Mouse (Mus musculus) mouse embryonic stem cell (cell line): ENCODE measurements around the gene Fhit.
"Not testable (repeated sequence)": the region's sequence is repeated elsewhere in the genome, so short reads cannot be mapped to it uniquely, and the experiment has no call there.

Source experiments
- in situ Hi-C, 2 experiments: fragments of 300-500 bp; cut with MboI; formaldehyde crosslinking; loops; 1 replicate in 1 of 2; 3 replicates in 1 of 2; pipeline ENCODE4 v1.14.3; 2019 to 2020; ENCODE audit warnings: low sequenced_read_pairs in 2 of 2, low pct_unique_long_range_greater_than_20kb in 1 of 2, mixed read lengths in 1 of 2; ENCODE audit not compliant: unreplicated experiment in 1 of 2

Gene Fhit

GRCm38 (mm10) chr14:9976934-9977510 lies 1184.8 kb downstream of the Fhit start:
- in situ Hi-C loops: no loop called here

- in situ Hi-C loops: no loop called here
These were observed 1187.4 kb downstream of the Fhit start for GRCm38 (mm10) chr14:9974402-9974801.

GRCm38 (mm10) chr14:9963853-9964252 lies 1198.0 kb downstream of the Fhit start:
- in situ Hi-C loops: no loop called here

- in situ Hi-C loops: no loop called here
These were observed 1201.4 kb downstream of the Fhit start for GRCm38 (mm10) chr14:9960396-9960795.

- in situ Hi-C loops: no loop called here
These were observed 1262.3 kb downstream of the Fhit start for GRCm38 (mm10) chr14:9899494-9899893.

GRCm38 (mm10) chr14:9896556-9896955 lies 1265.3 kb downstream of the Fhit start:
- in situ Hi-C loops: no loop called here

GRCm38 (mm10) chr14:9852041-9852440 lies 1309.8 kb downstream of the Fhit start:
- in situ Hi-C loops: no loop called here

GRCm38 (mm10) chr14:9832290-9832689 lies 1329.5 kb downstream of the Fhit start:
- in situ Hi-C loops: no loop called here

GRCm38 (mm10) chr14:9828699-9829240 lies 1333.1 kb downstream of the Fhit start:
- in situ Hi-C loops: not testable (repeated sequence)

- in situ Hi-C loops: no loop called here
These were observed 1345.9 kb downstream of the Fhit start for GRCm38 (mm10) chr14:9815963-9816362.

GRCm38 (mm10) chr14:9811847-9812321 lies 1350.0 kb downstream of the Fhit start:
- in situ Hi-C loops: no loop called here

GRCm38 (mm10) chr14:9811177-9811846 lies 1350.5 kb downstream of the Fhit start:
- in situ Hi-C loops: no loop called here

GRCm38 (mm10) chr14:9793403-9793802 lies 1368.4 kb downstream of the Fhit start:
- in situ Hi-C loops: no loop called here

GRCm38 (mm10) chr14:9788402-9788950 lies 1373.4 kb downstream of the Fhit start:
- in situ Hi-C loops: no loop called here

- in situ Hi-C loops: no loop called here
These were observed 1374.4 kb downstream of the Fhit start for GRCm38 (mm10) chr14:9787389-9787788.

GRCm38 (mm10) chr14:9785861-9786260 lies 1376.0 kb downstream of the Fhit start:
- in situ Hi-C loops: no loop called here

- in situ Hi-C loops: no loop called here
These were observed 1410.5 kb downstream of the Fhit start for GRCm38 (mm10) chr14:9751341-9751740.

- in situ Hi-C loops: no loop called here
These were observed 1413.1 kb downstream of the Fhit start for GRCm38 (mm10) chr14:9748709-9749108.

- in situ Hi-C loops: no loop called here
These were observed 1439.8 kb downstream of the Fhit start for GRCm38 (mm10) chr14:9721917-9722472.
